Mouse (Mus musculus) bone marrow, adult 2 months (tissue): ENCODE measurements around the gene Eif4b. TPM values are rescaled to one million over a fixed set of nuclear protein-coding genes. Genes with fewer than 3 reads are reported as not detected.

Source experiments
- H3K27ac ChIP-seq: fragments of 200-500 bp; 2 replicates; pipeline ENCODE4 v1.5.1; 2012; ENCODE audit warnings: low read depth, mild to moderate bottlenecking, control low read depth, inconsistent platforms, low read length; ENCODE audit not compliant: control insufficient read depth, poor library complexity, insufficient read depth
- H3K4me1 ChIP-seq: fragments of 200-500 bp; 2 replicates; pipeline ENCODE4 v1.6.1; 2011; ENCODE audit warnings: low read length; ENCODE audit not compliant: control insufficient read depth, insufficient read depth
- H3K4me3 ChIP-seq: fragments of 200-500 bp; replicated peaks from 2 replicates; pipeline ENCODE3; 2011; ENCODE audit warnings: mild to moderate bottlenecking, low read depth, low read length, control low read depth; ENCODE audit not compliant: control insufficient read depth
- CTCF ChIP-seq: fragments of 200-500 bp; IDR thresholded peaks from 2 replicates; pipeline ENCODE4 v1.5.1; 2011; ENCODE audit warnings: low read length, control low read depth; ENCODE audit not compliant: control insufficient read depth, insufficient read depth
- POLR2A ChIP-seq: fragments of 200-500 bp; IDR thresholded peaks from 2 replicates; pipeline ENCODE4 v1.6.1; 2011; ENCODE audit warnings: low read depth, mild to moderate bottlenecking, control low read depth, low read length, borderline replicate concordance; ENCODE audit not compliant: control insufficient read depth
- WGBS: fragments of 180-500 bp; shearing (Covaris S2); methylation state at CpG from one replicate; pipeline ENCODE4 v1.1.7; 2018; 5-methylcytosine and 5-hydroxymethylcytosine counted together
- polyA plus RNA-seq: library from polyadenylated mRNA; stranded (reverse); fragments of >200 nt; gene quantifications from 2 replicates; pipeline ENCODE4 v1.2.4, GENCODE M21; 2011; ENCODE audit warnings: low replicate concordance; ENCODE audit not compliant: missing spikeins, insufficient read depth, insufficient read length

Eif4b gene
- polyA plus RNA-seq, 1 experiment, result 122 TPM

DNA sequence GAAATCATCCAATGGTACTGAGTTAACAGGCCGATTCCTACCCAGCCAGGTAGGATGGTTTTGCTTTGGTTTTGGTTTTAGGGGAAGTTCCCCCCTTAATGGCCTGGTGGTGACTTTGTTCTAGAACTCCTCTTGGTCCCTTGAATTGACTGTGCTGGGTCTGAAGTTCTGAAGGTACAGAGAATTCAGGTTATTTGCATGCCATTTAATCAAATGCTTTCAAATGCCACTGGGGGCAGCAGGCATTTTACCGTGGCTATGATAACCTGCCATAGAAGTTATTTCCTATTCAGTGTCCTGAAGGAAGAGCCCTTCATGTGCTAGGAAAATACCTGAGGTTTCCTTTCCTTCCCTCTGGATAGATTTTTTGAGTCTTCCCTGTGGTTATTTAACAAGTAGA is 6.9 kb downstream of the Eif4b start:
- H3K4me3 ChIP-seq, result no peak overlapping the region
- 32% methylated on average over 2 of the region's 2 CpGs for WGBS
- no peak overlapping the region for H3K27ac ChIP-seq
- H3K4me1 ChIP-seq, result no peaks in the 10 kb centered on the region; the same call in 1 of the 2 replicates
- TF ChIP-seq CTCF (no peak), POLR2A (no peak)

- TF ChIP-seq CTCF (no peak), POLR2A (no peak)
- no peak overlapping the region for H3K27ac ChIP-seq
- no peak overlapping the region for H3K4me3 ChIP-seq
- 85% methylated on average over 4 of the region's 4 CpGs for WGBS
- no peaks in the 10 kb centered on the region; the same call in 1 of the 2 replicates for H3K4me1 ChIP-seq
Measured at GRCm38 (mm10) chr15:102082148-102082547, 8.6 kb downstream of the Eif4b start.

GRCm38 (mm10) chr15:102083028-102083427 is 9.5 kb downstream of the Eif4b start:
- no peak for TF ChIP-seq CTCF
- TF ChIP-seq POLR2A, result no peak
- 81% methylated on average over 4 of the region's 4 CpGs for WGBS
- no peak overlapping the region for H3K4me3 ChIP-seq
- no peaks in the 10 kb centered on the region; the same call in 1 of the 2 replicates for H3K4me1 ChIP-seq
- H3K27ac ChIP-seq, result no peak overlapping the region

DNA sequence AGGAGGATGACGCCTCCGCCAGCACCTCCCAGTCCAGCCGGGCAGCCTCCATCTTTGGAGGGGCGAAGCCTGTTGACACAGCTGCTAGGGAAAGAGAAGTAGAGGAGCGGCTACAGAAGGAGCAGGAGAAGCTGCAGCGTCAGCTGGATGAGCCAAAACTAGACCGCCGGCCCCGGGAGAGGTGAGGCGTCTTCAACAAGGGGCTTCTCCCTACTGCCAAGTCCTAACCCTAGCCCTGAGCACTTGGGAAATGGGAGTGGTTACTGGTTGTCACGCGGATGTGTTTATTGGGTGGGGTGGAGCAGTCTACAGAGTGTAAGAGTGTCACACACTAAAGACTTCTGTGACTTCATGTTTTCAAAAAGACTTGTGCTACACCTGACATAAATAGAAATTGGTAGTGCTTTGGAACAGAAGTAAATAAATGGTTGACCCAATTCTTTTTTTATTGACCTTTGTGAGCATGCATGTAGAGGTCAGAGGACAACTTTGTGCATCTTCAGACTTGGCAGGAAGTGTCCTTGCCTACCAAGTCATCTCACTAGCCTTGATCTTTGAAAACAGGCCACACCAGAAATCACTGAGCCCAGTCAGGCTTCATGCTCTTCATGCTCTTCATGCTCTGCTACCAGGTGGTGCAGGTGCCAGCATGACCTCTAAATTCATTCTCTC is 16.5 kb downstream of the Eif4b start:
- Histone ChIP-seq H3K4me3 (no peak overlapping the region), H3K27ac (no peak overlapping the region), H3K4me1 (no peaks in the 10 kb centered on the region; the same call in 1 of the 2 replicates)
- TF ChIP-seq CTCF (no peak), POLR2A (no peak)
- WGBS, result 78% methylated on average over 12 of the region's 12 CpGs

- H3K4me1 ChIP-seq, result no peaks in the 10 kb centered on the region; the same call in 1 of the 2 replicates
- peak overlapping the region; percentile 35 for H3K27ac ChIP-seq
- H3K4me3 ChIP-seq, result no peak overlapping the region
- TF ChIP-seq CTCF (no peak), POLR2A (no peak)
- WGBS, result 27% methylated on average over 12 of the region's 12 CpGs
Measured at GRCm38 (mm10) chr15:102091063-102091679, 17.6 kb downstream of the Eif4b start.

DNA sequence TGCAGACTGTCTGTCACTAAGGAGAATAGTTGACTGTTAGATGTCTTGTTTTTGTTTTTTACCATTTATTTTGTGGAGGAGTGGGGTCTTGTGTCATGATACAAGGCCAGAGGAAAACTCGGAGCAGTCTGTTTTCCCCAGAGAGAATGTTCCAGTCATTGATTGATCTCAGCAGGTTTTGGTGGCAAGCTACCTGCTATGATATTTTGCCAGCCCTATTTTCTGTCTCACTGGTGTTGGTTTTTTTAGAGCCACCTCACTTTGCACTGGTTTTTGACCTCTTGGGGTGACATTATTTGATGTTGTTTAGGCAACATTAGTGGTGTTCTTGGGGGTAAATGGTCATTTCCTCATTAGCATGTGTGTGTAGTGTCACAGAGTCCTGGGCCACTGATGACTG is 18.1 kb downstream of the Eif4b start:
- H3K4me3 ChIP-seq, result no peak overlapping the region
- WGBS, result 82% methylated on average over 1 of the region's 1 CpGs
- H3K4me1 ChIP-seq, result no peaks in the 10 kb centered on the region; the same call in 1 of the 2 replicates
- H3K27ac ChIP-seq, result peak overlapping the region; percentile 35; the same call in 1 of the 2 replicates
- TF ChIP-seq POLR2A, result no peak
- no peak for TF ChIP-seq CTCF

DNA sequence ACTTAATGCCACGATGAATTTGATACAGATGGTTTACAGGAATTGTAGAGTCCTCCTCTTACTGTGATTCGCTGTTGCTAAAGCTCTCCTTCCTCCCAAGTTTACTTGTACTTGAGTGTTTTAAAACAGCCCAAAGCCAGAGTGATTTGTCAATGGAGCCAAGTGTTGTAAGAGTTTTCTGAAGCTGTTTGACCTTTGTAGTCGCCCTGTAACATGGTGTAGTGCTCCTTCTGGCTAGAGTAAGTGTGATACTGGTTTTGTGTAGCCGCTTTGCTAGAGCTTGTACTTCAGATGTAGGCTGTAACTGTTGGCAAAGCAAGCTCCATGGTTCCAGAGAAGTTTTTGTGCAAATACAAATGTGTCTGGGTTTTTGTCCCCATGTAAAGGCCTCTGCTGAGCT is 18.6 kb downstream of the Eif4b start:
- WGBS, result 76% methylated on average over 4 of the region's 4 CpGs
- Histone ChIP-seq H3K4me3 (no peak overlapping the region), H3K4me1 (peaks cover 2% of the 10 kb centered on the region; the same call in 1 of the 2 replicates), H3K27ac (no peak overlapping the region)
- TF ChIP-seq POLR2A (no peak), CTCF (no peak)

- WGBS, result 62% methylated on average over 2 of the region's 2 CpGs
- H3K4me3 ChIP-seq, result no peak overlapping the region
- H3K27ac ChIP-seq, result no peak overlapping the region
- H3K4me1 ChIP-seq, result peaks cover 2% of the 10 kb centered on the region; the same call in 1 of the 2 replicates
- no peak for TF ChIP-seq CTCF
- no peak for TF ChIP-seq POLR2A
Measured at GRCm38 (mm10) chr15:102094157-102094556, 20.6 kb downstream of the Eif4b start.
